ENCODE assay signal across 8 mouse cellular contexts in genomic region chr16:10520908-10521614, GRCm38 (mm10). TPM values are rescaled to one million over a fixed set of nuclear protein-coding genes. Genes with fewer than 3 reads are reported as not detected.
DNase-seq lines count a peak whose midpoint lies in the region; ATAC-seq and TF ChIP-seq lines count a peak whose summit lies in the region.

No protein-coding gene starts in this region.

- WGBS in forebrain, embryonic 16.5 days = 25% methylated on average over 2 of the region's 2 CpGs

- no peaks in the 10 kb centered on the region for H3K79me2 ChIP-seq in MEL (ENCODE audit: control insufficient read depth, insufficient read depth, low read length, poor library complexity)

- TF ChIP-seq CTCF in MEL (IDR thresholded peaks at IDR 0.05 in 2 of 3, conservative IDR thresholded peaks at IDR 0.05 in 1 of 3; ENCODE audit: control insufficient read depth in 1 of 3, insufficient read depth in 1 of 3, low read depth in 2 of 3, low read length in 3 of 3, poor library complexity in 1 of 3, severe bottlenecking in 1 of 3) = peak; percentile 68 to 77 (median 73)
- peak; percentile 94 for TF ChIP-seq CTCF in layer of hippocampus, adult 2 months (conservative IDR thresholded peaks at IDR 0.05)

- peaks cover 0 to 4% of the 10 kb centered on the region in 2 experiments; a peak in 1 of 4 replicates for H3K27me3 ChIP-seq in MEL (ENCODE audit: control insufficient read depth in 1 of 2, insufficient read depth in 2 of 2, low read length in 2 of 2)
- no peaks in the 10 kb centered on the region for H3K27me3 ChIP-seq in forebrain, embryonic 16.5 days (replicated peaks; ENCODE audit: control insufficient read depth, insufficient read depth, low read length)

- no peak overlapping the region for H3K4me3 ChIP-seq in MEL (ENCODE audit: control insufficient read depth in 1 of 2, insufficient read depth in 1 of 2, low read depth in 2 of 2, low read length in 2 of 2)
- H3K4me3 ChIP-seq in forebrain, embryonic 16.5 days (replicated peaks; ENCODE audit: low read length) = no peak overlapping the region
- no peak overlapping the region for H3K4me3 ChIP-seq in layer of hippocampus, adult 2 months

- peak; percentile 76 for DNase-seq in MEL (ENCODE audit: low read depth, low spot score)
- peak; percentile 43 for DNase-seq in c-Kit-positive CD71-positive TER-119-negative erythroid progenitor cells, embryonic 14.5 days (ENCODE audit: low read depth)
- peak in 1 of 2 experiments; percentile 83 for DNase-seq in layer of hippocampus, adult 2 months (ENCODE audit: low spot score in 2 of 2)
- peak; percentile 85 for DNase-seq in lung, postnatal 14 days
- DNase-seq in right cerebral cortex, adult 2 months (ENCODE audit: low spot score in 2 of 2) = peak; percentile 88 to 89

- no peak for TF ChIP-seq EP300 in MEL (IDR thresholded peaks at IDR 0.05; ENCODE audit: low read depth in 1 of 2, low read length in 2 of 2)

- H3K9ac ChIP-seq in MEL (ENCODE audit: control insufficient read depth, low read depth, low read length, poor library complexity, severe bottlenecking) = no peak overlapping the region
- H3K9ac ChIP-seq in forebrain, embryonic 16.5 days (replicated peaks; ENCODE audit: low read depth, low read length) = no peak overlapping the region

- no peak overlapping the region for H3K4me2 ChIP-seq in forebrain, embryonic 16.5 days (ENCODE audit: low read length)

- peak; percentile 66 for TF ChIP-seq RAD21 in MEL (IDR thresholded peaks at IDR 0.05; ENCODE audit: low read depth, low read length)

- 0 out of 4 replicates have a peak, but pooled peaks cover 0 to 5% of the 10 kb centered on the region in 2 experiments for H3K4me1 ChIP-seq in MEL (ENCODE audit: control insufficient read depth in 1 of 2, insufficient read depth in 2 of 2, low read length in 2 of 2)
- no peaks in the 10 kb centered on the region for H3K4me1 ChIP-seq in forebrain, embryonic 16.5 days (replicated peaks; ENCODE audit: control insufficient read depth, insufficient read depth, low read length)

- H3K27ac ChIP-seq in MEL (ENCODE audit: control insufficient read depth, low read depth, low read length) = no peak overlapping the region
- H3K27ac ChIP-seq in forebrain, embryonic 16.5 days (ENCODE audit: low read length) = no peak overlapping the region
- no peak overlapping the region for H3K27ac ChIP-seq in layer of hippocampus, adult 2 months

- no peaks in the 10 kb centered on the region for H3K9me3 ChIP-seq in MEL (replicated peaks; ENCODE audit: insufficient read depth, low read length)
- H3K9me3 ChIP-seq in forebrain, embryonic 16.5 days (ENCODE audit: control insufficient read depth, low read length) = no peaks in the 10 kb centered on the region

- no peak for TF ChIP-seq POLR2A in MEL (IDR thresholded peaks at IDR 0.05; ENCODE audit: control insufficient read depth in 1 of 2, insufficient read depth in 1 of 2, low read depth in 1 of 2, low read length in 2 of 2, poor library complexity in 1 of 2)

- H3K36me3 ChIP-seq in MEL (ENCODE audit: control insufficient read depth in 1 of 2, insufficient read depth in 2 of 2, low read length in 2 of 2) = no peaks in the 10 kb centered on the region
- H3K36me3 ChIP-seq in forebrain, embryonic 16.5 days (ENCODE audit: control insufficient read depth, insufficient read depth) = no peaks in the 10 kb centered on the region

- ATAC-seq in forebrain, embryonic 16.5 days = peak; percentile 76
- ATAC-seq in hematopoietic stem cell, adult 5-6 weeks (replicated peaks in 1 of 2; ENCODE audit: insufficient read depth in 1 of 2, low FRiP score in 2 of 2, low TSS enrichment in 1 of 2, low read depth in 1 of 2, poor library complexity in 2 of 2, severe bottlenecking in 2 of 2) = peak; percentile 51 to 59
- no peak for ATAC-seq in activated CD4-positive, CD25-positive, alpha-beta regulatory T cell, adult 4 months

TF ChIP-seq in MEL, 35 proteins besides CTCF, POLR2A, EP300 and RAD21:
- TF ChIP-seq SMC3 (IDR thresholded peaks at IDR 0.05; ENCODE audit: low read depth, low read length) = peak; percentile 74
- no peak for TF ChIP-seq ELF1 (IDR thresholded peaks at IDR 0.05; ENCODE audit: low read depth, low read length)
- peak; percentile 25; the same call in 1 of the 2 replicates for TF ChIP-seq ZC3H11A (IDR thresholded peaks at IDR 0.05; ENCODE audit: low read depth, low read length)
- TF ChIP-seq POLR2AphosphoS2 (IDR thresholded peaks at IDR 0.05; ENCODE audit: low read length) = no peak
- TF ChIP-seq CHD1 (IDR thresholded peaks at IDR 0.05; ENCODE audit: low read depth, low read length) = no peak

RNA-seq across cellular contexts. Expression of gene Dexi, which starts 21.8 kb away (rescaled TPM):
- total RNA-seq in MEL (2012; rRNA removed) = 8.1 and 9.3 TPM in 2 replicates
- polyA plus RNA-seq in MEL (2012; ENCODE audit: insufficient read depth in 1 of 2, insufficient read length in 2 of 2, low read depth in 1 of 2, low replicate concordance in 2 of 2, missing spikeins in 1 of 2) = 10 to 100 TPM in 1 of 2 experiments, not detected in 1; 17.8 TPM
- polyA plus RNA-seq in forebrain, embryonic 16.5 days (2015; fragmentation: Nextera tagmentation; extraction: Ambion mirVana) = 14.8 and 14.9 TPM in 2 replicates
- total RNA-seq in hematopoietic stem cell, adult 5-6 weeks (2017) = 6.6 and 13.0 TPM in 2 replicates
- 10 to 100 TPM; 61.8 to 63.1 TPM for total RNA-seq in layer of hippocampus, adult 2 months (2021)
- polyA plus RNA-seq in activated CD4-positive, CD25-positive, alpha-beta regulatory T cell, adult 4 months (2017; shearing (Covaris generic)) = 1 to 10 TPM; 3.0 to 3.1 TPM

RNA-seq across cellular contexts. Expression of gene Clec16a, which starts 24.1 kb away (rescaled TPM):
- total RNA-seq in MEL (2012; rRNA removed) = 10.4 TPM in 2 replicates
- 10 to 100 TPM; 22.1 to 49.3 TPM for polyA plus RNA-seq in MEL (2012; ENCODE audit: insufficient read depth in 1 of 2, insufficient read length in 2 of 2, low read depth in 1 of 2, low replicate concordance in 2 of 2, missing spikeins in 1 of 2)
- 69.0 and 72.8 TPM in 2 replicates for polyA plus RNA-seq in forebrain, embryonic 16.5 days (2015; fragmentation: Nextera tagmentation; extraction: Ambion mirVana)
- 15.0 and 15.4 TPM in 2 replicates for total RNA-seq in hematopoietic stem cell, adult 5-6 weeks (2017)
- total RNA-seq in layer of hippocampus, adult 2 months (2021) = 100 to 1,000 TPM in 1 of 2 experiments, 10 to 100 TPM in 1; 98.8 to 105 TPM
- polyA plus RNA-seq in activated CD4-positive, CD25-positive, alpha-beta regulatory T cell, adult 4 months (2017; shearing (Covaris generic)) = 1 to 10 TPM; 7.0 to 7.8 TPM

RNA-seq across cellular contexts. Expression of gene Ciita, which starts 41.2 kb away (rescaled TPM):
- not detected in 2 replicates for total RNA-seq in MEL (2012; rRNA removed)
- polyA plus RNA-seq in MEL (2012; ENCODE audit: insufficient read depth in 1 of 2, insufficient read length in 2 of 2, low read depth in 1 of 2, low replicate concordance in 2 of 2, missing spikeins in 1 of 2) = under 1 TPM in 1 of 2 experiments, not detected in 1; 0.04 TPM
- 0.41 and 0.49 TPM in 2 replicates for polyA plus RNA-seq in forebrain, embryonic 16.5 days (2015; fragmentation: Nextera tagmentation; extraction: Ambion mirVana)
- total RNA-seq in hematopoietic stem cell, adult 5-6 weeks (2017) = 2.3 and 2.4 TPM in 2 replicates
- under 1 TPM in 1 of 2 experiments, not detected in 1; 0.27 TPM for total RNA-seq in layer of hippocampus, adult 2 months (2021)
- 1 to 10 TPM; 1.3 to 4.3 TPM for polyA plus RNA-seq in activated CD4-positive, CD25-positive, alpha-beta regulatory T cell, adult 4 months (2017; shearing (Covaris generic))
